Mouse (Mus musculus): ENCODE measurements at regions not wholly inside any gene's neighbourhood (a gene's known extent, or its start where the extent isn't known, plus 50 kb on each side); places are given as distances from the start of the nearest gene placed in this dataset.

DNA sequence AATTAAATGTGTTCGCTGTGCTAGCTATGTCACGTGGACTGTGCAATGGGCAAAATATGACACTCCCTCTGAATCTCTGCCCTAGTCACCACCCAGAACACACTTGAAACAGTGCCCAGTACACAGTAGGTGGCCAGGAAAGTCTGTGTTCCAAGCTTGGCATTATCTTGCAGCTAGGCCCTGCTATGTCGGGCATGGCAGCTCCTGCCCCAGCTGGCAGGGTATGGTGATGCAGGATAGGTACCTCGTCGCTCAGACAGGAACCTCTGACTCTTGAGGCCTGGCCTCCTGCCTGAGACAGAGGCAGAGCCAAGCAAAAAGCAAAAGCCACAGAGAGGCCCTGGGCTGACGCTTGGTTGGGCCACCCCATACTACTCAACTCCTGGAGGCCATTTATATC lies 57.9 kb upstream of the Tnrc6c start:
- Histone ChIP-seq H3K36me3 (no peaks in the 10 kb centered on the region), H3K27ac (replicated peaks) (0 out of 2 replicates have a peak overlapping the region, but pooled peaks have one; percentile 28), H3K4me3 (no peak overlapping the region), H3K9me3 (replicated peaks) (no peaks in the 10 kb centered on the region), H3K4me1 (peaks cover 57% of the 10 kb centered on the region), H3K27me3 (ENCODE audit: low read depth, poor library complexity, severe bottlenecking) (peaks cover 70% of the 10 kb centered on the region)
- DNase-seq (ENCODE audit: low spot score) = no peak
- WGBS = 77% methylated on average over 6 of the region's 6 CpGs

- no peak for DNase-seq (ENCODE audit: low spot score)
- Histone ChIP-seq H3K27me3 (ENCODE audit: low read depth, poor library complexity, severe bottlenecking) (peaks cover 85% of the 10 kb centered on the region), H3K36me3 (no peaks in the 10 kb centered on the region), H3K4me3 (0 out of 2 replicates have a peak overlapping the region, but pooled peaks have one; percentile 14), H3K9me3 (replicated peaks) (no peaks in the 10 kb centered on the region), H3K27ac (replicated peaks) (no peak overlapping the region), H3K4me1 (peaks cover 63% of the 10 kb centered on the region)
- WGBS = 31% methylated on average over 5 of the region's 5 CpGs
Measured at GRCm38 (mm10) chr11:117597754-117598153, 56.3 kb upstream of the Tnrc6c start.

DNA sequence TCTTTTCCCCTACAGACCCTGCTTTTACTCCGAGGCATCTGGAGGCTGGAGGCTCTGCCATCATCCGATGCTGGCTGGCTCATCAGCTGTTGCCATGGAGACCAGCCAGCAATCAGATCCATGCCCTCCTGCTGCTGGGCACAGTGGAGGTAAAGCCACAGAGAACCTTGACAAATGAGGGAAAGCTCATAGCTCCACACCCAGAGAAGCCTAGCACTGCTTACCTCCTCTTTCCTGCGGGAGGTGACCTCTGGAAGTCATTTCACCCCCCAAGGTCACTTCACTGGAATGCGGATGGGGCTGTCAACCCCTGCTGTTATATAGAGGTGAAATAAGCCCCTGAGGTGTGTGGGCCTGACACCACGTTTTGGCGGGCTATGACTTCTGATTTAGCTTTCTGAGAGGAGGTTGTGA lies 55.9 kb upstream of the Tnrc6c start:
- peaks cover 89% of the 10 kb centered on the region for H3K27me3 ChIP-seq (ENCODE audit: low read depth, poor library complexity, severe bottlenecking)
- no peaks in the 10 kb centered on the region for H3K9me3 ChIP-seq (replicated peaks)
- DNase-seq (ENCODE audit: low spot score) = peak; percentile 66
- no peak overlapping the region for H3K27ac ChIP-seq (replicated peaks)
- H3K4me1 ChIP-seq = peaks cover 60% of the 10 kb centered on the region
- WGBS = 2% methylated on average over 6 of the region's 6 CpGs
- H3K36me3 ChIP-seq = no peaks in the 10 kb centered on the region
- 0 out of 2 replicates have a peak overlapping the region, but pooled peaks have one; percentile 14 for H3K4me3 ChIP-seq

DNA sequence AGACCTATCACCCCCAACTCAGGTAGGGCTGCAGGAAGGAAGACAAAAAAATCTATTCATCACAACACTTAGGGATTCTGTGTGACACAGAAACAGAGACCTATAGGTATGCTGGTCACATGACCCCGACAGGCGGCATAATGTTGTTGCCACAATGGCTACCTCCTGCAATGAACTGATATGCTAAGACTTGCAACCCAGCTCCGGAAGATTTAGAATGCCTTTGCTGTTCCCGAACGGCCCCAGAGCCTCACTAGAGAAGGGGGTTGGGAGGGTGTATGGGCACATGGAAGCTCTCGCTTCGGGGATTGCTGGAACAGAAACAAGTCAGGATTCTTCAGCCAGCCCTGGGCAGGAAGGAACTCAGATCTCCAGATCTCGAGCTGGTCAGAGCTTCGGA lies 55.5 kb upstream of the Tnrc6c start:
- peaks cover 90% of the 10 kb centered on the region for H3K27me3 ChIP-seq (ENCODE audit: low read depth, poor library complexity, severe bottlenecking)
- H3K4me3 ChIP-seq = peak overlapping the region; percentile 22

DNA sequence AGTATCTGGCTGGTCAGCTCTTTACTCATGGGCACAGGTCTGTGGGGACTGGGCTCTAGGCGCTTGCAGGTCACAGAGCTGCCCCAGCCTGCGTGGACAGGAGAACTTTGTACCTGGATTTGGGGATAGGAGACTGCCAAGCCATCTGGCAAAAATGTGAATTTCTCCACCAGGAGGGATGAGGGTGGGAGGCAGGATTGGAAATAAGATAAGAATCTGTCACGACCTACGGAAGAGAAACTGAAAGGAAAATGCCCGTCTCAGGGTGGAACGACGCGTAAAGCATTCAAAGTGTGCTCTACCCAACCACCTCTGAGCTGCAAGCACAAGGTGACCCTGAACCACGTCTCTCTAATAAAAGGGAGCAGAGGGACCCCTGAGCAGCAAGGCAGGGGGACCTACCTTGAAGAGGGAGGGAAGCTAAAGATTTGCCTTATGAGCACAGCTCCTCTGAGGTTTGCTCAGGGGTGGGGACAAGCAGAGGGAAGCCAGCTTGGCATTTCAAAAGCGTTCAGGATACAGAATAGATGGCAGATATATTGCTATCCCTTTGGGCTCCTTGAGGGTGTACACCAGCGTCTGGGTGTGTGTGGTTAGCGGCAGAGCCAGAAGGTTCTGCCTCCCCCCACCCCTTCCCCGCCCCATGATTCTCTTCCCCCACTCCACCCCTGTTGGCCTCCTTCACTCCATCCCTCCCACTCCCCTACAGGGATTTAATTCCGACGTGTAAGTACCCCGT lies 54.9 kb upstream of the Tnrc6c start:
- no peaks in the 10 kb centered on the region for H3K9me3 ChIP-seq (replicated peaks)
- H3K4me3 ChIP-seq = peak overlapping the region; percentile 22
- 9% methylated on average over 16 of the region's 16 CpGs for WGBS
- H3K36me3 ChIP-seq = no peaks in the 10 kb centered on the region
- no peak for DNase-seq (ENCODE audit: low spot score)
- peaks cover 63% of the 10 kb centered on the region for H3K4me1 ChIP-seq
- H3K27me3 ChIP-seq (ENCODE audit: low read depth, poor library complexity, severe bottlenecking) = peaks cover 96% of the 10 kb centered on the region
- 0 out of 2 replicates have a peak overlapping the region, but pooled peaks have one; percentile 13 for H3K27ac ChIP-seq (replicated peaks)

More for the DNA sequence above, 55.5 kb upstream of the Tnrc6c start:
- Histone ChIP-seq H3K36me3 (no peaks in the 10 kb centered on the region), H3K27ac (replicated peaks) (no peak overlapping the region), H3K9me3 (replicated peaks) (no peaks in the 10 kb centered on the region), H3K4me1 (peaks cover 57% of the 10 kb centered on the region)
- DNase-seq (ENCODE audit: low spot score) = peak; percentile 35
- WGBS = 5% methylated on average over 9 of the region's 9 CpGs

DNA sequence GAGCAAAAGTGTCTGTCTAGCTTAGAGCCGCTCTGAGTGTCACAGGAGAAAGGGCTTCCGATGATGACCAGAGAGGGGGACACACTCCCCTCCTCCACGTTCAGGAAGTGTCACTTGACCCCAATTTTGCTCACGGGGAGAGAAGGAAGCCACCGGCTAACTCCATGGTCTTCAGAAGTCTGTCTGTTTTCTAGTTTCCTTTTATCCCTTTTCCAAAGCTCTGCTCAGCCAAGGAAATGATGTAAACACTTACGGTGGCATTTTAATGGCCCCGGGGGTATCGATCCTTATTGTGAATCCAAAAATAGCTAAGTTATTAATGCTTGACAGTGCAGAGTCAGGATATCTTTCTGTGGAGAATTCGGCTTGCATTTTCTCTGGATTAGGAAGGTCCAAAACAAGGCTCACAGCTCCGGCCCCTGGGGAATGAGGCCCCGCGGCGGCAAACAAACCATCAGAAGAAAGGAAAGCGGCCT lies 54.3 kb upstream of the Tnrc6c start:
- H3K27ac ChIP-seq (replicated peaks) = no peak overlapping the region; the same call in 1 of the 2 replicates
- WGBS = 12% methylated on average over 14 of the region's 14 CpGs
- H3K36me3 ChIP-seq = no peaks in the 10 kb centered on the region
- no peak for DNase-seq (ENCODE audit: low spot score)
- H3K4me1 ChIP-seq = peaks cover 69% of the 10 kb centered on the region
- H3K4me3 ChIP-seq = peak overlapping the region; percentile 22
- H3K27me3 ChIP-seq (ENCODE audit: low read depth, poor library complexity, severe bottlenecking) = peaks cover 95% of the 10 kb centered on the region
- no peaks in the 10 kb centered on the region for H3K9me3 ChIP-seq (replicated peaks)

DNA sequence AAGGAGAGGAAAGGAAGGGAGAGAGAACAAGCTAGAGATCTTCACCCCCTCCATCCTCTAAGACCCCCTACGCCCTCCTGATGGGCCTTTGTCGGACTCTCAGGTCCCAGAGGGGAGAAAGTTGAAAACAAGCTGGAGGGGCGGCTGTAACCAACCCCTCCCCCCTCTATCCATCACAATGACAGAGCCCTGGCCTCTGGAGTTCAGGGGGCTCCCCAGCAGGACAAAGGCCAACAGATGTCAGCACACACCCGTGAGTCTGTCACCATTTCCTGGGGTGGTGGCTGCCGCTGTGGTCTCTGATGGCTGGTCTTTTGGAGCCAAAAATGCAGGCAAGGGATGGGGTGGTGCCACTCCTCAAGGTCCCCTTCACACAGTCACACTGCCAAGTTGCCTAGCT lies 52.9 kb upstream of the Tnrc6c start:
- Histone ChIP-seq H3K36me3 (no peaks in the 10 kb centered on the region), H3K4me1 (peaks cover 82% of the 10 kb centered on the region), H3K27me3 (ENCODE audit: low read depth, poor library complexity, severe bottlenecking) (peaks cover 89% of the 10 kb centered on the region), H3K27ac (replicated peaks) (no peak overlapping the region; the same call in 1 of the 2 replicates), H3K9me3 (replicated peaks) (no peaks in the 10 kb centered on the region), H3K4me3 (no peak overlapping the region)
- DNase-seq (ENCODE audit: low spot score) = no peak
- WGBS = 12% methylated on average over 5 of the region's 5 CpGs

GRCm38 (mm10) chr11:117604019-117604418 lies 50.1 kb upstream of the Tnrc6c start:
- DNase-seq (ENCODE audit: low spot score) = no peak
- Histone ChIP-seq H3K9me3 (replicated peaks) (no peaks in the 10 kb centered on the region), H3K27ac (replicated peaks) (0 out of 2 replicates have a peak overlapping the region, but pooled peaks have one; percentile 34), H3K27me3 (ENCODE audit: low read depth, poor library complexity, severe bottlenecking) (peaks cover 78% of the 10 kb centered on the region), H3K4me3 (no peak overlapping the region), H3K4me1 (peaks cover 83% of the 10 kb centered on the region), H3K36me3 (no peaks in the 10 kb centered on the region)
- 2% methylated on average over 2 of the region's 2 CpGs for WGBS

All from midbrain, embryonic 10.5 days (tissue).